Mouse (Mus musculus) kidney, postnatal 0 days (tissue): ENCODE data around the gene Slc47a1. TPM values are rescaled to one million over a fixed set of nuclear protein-coding genes. Genes with fewer than 3 reads are reported as not detected.

Experiments
- ATAC-seq: fragments of 200-750 bp; cut with Nextera tagmentation; replicated peaks from 2 replicates; pipeline ENCODE4 v1.8.0; 2017; ENCODE audit warnings: low read depth, moderate number of reproducible peaks, moderate TSS enrichment, moderate library complexity; ENCODE audit not compliant: low FRiP score
- DNase-seq: peaks from one replicate; pipeline ENCODE4 v3.0.0-alpha.2; 2016; ENCODE audit warnings: low spot score
- H3K27ac ChIP-seq: fragments of 300-500 bp; sonication (generic); 2 replicates; pipeline ENCODE4 v1.5.1; 2014; ENCODE audit warnings: mild to moderate bottlenecking
- H3K27me3 ChIP-seq: fragments of 300-500 bp; sonication (generic); 2 replicates; pipeline ENCODE4 v1.6.1; 2014; ENCODE audit warnings: low read length, mixed read lengths; ENCODE audit not compliant: insufficient read depth
- H3K36me3 ChIP-seq: fragments of 300-500 bp; sonication (generic); 2 replicates; pipeline ENCODE4 v1.6.1; 2014; ENCODE audit warnings: low read length, mixed read lengths; ENCODE audit not compliant: insufficient read depth
- H3K4me1 ChIP-seq: fragments of 300-500 bp; sonication (generic); replicated peaks from 2 replicates; pipeline ENCODE4 v1.6.1; 2014; ENCODE audit warnings: antibody characterized with exemption, low read length, mixed read lengths; ENCODE audit not compliant: insufficient read depth
- H3K4me2 ChIP-seq: fragments of 300-500 bp; sonication (generic); 2 replicates; pipeline ENCODE4 v1.6.1; 2014; ENCODE audit warnings: mild to moderate bottlenecking, low read length, moderate library complexity, mixed read lengths
- H3K4me3 ChIP-seq: fragments of 300-500 bp; sonication (generic); replicated peaks from 2 replicates; pipeline ENCODE4 v1.5.1; 2014; ENCODE audit warnings: low read depth, low read length
- H3K9ac ChIP-seq: fragments of 300-500 bp; sonication (generic); 2 replicates; pipeline ENCODE4 v1.6.1; 2014; ENCODE audit warnings: low read depth, low read length
- H3K9me3 ChIP-seq: fragments of 300-500 bp; sonication (generic); replicated peaks from 2 replicates; pipeline ENCODE4 v1.6.1; 2016; ENCODE audit warnings: low read length, inconsistent platforms, mixed read lengths
- CTCF ChIP-seq: IDR thresholded peaks from 2 replicates; pipeline ENCODE4 v1.5.1; 2016; ENCODE audit warnings: antibody characterized with exemption, low read depth, mild to moderate bottlenecking, moderate library complexity
- WGBS: fragments of 180-500 bp; shearing (Covaris S2); extraction: QIAGEN DNeasy Blood & Tissue Kit; methylation state at CpG from one replicate; pipeline ENCODE4 v1.1.7; 2014; 5-methylcytosine and 5-hydroxymethylcytosine counted together
- polyA plus RNA-seq: library from polyadenylated mRNA; unstranded; fragments of >200 nt; fragmentation: Nextera tagmentation; extraction: Ambion mirVana; gene quantifications from 2 replicates; pipeline ENCODE4 v1.2.1, GENCODE M21; 2015

The Slc47a1 gene
- polyA plus RNA-seq, 1 experiment from 2014 or later = 45.7 TPM

DNA sequence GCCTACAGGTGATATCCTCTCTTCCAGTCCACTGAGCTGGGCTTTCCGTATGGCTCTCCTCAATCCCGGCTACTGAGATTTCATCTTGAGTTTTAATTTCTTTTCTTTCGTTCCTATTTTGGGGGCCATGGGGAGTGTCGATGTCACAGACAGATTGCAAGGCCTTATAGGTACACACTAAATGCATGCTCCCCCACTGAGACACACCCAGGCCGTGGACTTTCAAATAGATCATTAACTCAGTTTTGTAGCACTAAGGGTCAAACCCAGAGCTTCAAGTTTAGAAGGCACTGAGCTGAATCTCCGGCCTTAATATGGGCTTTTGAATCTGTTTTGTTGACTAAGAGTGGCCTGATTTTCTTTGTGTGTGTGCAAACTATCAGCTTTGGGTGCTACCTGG, 23.8 kb downstream of the Slc47a1 start:
- H3K9ac ChIP-seq = no peak overlapping the region
- 0 out of 2 replicates have a peak, but pooled peaks cover 2% of the 10 kb centered on the region for H3K4me1 ChIP-seq
- no peak for ATAC-seq
- H3K36me3 ChIP-seq = no peaks in the 10 kb centered on the region
- no peak for TF ChIP-seq CTCF
- 0 out of 2 replicates have a peak overlapping the region, but pooled peaks have one; percentile 8 for H3K27ac ChIP-seq
- H3K4me3 ChIP-seq = no peak overlapping the region
- 43% methylated on average over 6 of the region's 6 CpGs for WGBS
- H3K9me3 ChIP-seq = no peaks in the 10 kb centered on the region
- H3K27me3 ChIP-seq = no peaks in the 10 kb centered on the region
- peak; percentile 35 for DNase-seq
- no peak overlapping the region for H3K4me2 ChIP-seq

DNA sequence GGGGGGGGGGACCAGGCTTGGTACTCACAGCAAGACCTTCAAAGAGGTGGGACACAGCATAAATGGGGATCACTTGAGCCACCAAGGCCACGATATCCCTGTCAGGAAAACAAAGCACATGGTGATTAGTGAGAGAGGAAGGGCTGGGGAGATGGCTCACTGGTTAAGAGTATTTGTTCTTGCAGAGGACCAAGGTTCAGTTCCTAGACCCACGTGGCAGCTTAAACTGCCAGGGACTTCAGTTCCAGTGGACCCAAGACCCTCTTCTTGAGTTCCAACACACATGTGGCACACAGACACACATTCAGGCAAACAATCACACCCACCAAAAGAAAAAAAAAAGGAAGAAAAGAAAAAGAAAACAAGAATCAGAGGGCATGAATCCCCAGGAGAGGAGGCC, 25.1 kb downstream of the Slc47a1 start:
- no peak overlapping the region for H3K27ac ChIP-seq
- DNase-seq = no peak
- ATAC-seq = no peak
- no peak overlapping the region for H3K4me3 ChIP-seq
- H3K36me3 ChIP-seq = no peaks in the 10 kb centered on the region
- WGBS = 47% methylated on average over 2 of the region's 2 CpGs
- 0 out of 2 replicates have a peak, but pooled peaks cover 2% of the 10 kb centered on the region for H3K4me1 ChIP-seq
- no peak overlapping the region for H3K9ac ChIP-seq
- H3K4me2 ChIP-seq = no peak overlapping the region
- TF ChIP-seq CTCF = no peak
- H3K9me3 ChIP-seq = no peaks in the 10 kb centered on the region
- H3K27me3 ChIP-seq = no peaks in the 10 kb centered on the region

DNA sequence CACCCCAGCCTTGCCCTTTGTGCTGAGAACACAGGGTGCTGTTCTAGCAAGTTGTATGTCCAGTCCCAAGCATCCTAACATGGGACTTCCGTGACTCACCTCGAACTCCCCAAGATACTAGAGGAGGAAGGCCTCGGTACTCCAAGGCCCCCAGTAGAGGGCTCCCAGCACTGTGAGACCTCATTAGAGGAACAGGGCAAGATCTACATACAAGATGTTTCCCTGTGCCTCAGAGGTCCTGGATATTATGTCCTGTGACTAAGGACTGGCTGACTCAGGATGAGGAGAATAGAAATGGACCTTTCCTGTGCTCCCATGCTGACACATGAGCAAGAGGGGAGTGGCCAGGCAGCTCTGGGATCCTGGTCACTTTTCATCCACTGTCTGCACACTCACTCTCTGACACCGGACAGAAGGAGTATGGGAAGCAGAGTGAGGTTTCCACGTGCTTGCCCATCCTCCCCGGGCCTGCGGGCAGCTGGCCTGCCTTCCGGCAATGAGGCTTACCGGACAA, 25.9 kb downstream of the Slc47a1 start:
- DNase-seq = peak; percentile 34
- 0 out of 2 replicates have a peak, but pooled peaks cover 2% of the 10 kb centered on the region for H3K4me1 ChIP-seq
- no peak overlapping the region for H3K27ac ChIP-seq
- WGBS = 58% methylated on average over 9 of the region's 9 CpGs
- H3K9me3 ChIP-seq = no peaks in the 10 kb centered on the region
- TF ChIP-seq CTCF = peak; percentile 58
- no peak overlapping the region for H3K9ac ChIP-seq
- H3K27me3 ChIP-seq = no peaks in the 10 kb centered on the region
- no peak overlapping the region for H3K4me3 ChIP-seq
- no peak overlapping the region for H3K4me2 ChIP-seq
- H3K36me3 ChIP-seq = no peaks in the 10 kb centered on the region
- ATAC-seq = peak; percentile 39; the same call in 1 of the 2 replicates

DNA sequence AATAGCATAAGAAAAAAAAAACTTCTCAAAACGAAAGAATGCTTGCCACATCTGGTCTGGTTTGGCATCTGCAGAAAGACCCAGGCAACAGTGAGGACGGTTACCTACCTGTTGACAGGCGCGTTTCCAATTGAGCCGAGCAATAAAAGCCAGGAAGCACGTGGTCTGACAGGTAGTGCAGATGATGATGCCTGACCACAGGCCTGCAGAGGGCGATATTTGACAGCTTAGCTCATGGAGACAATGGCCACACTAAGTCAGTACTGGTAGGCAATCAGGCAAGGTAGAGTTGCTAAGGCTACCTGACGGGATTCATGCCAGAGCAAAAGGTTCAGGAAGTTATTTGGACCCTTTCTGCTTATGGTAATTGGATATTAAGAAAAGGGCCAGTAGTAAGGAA, 28.8 kb downstream of the Slc47a1 start:
- DNase-seq (peak; percentile 80), ATAC-seq (peak; percentile 74)
- Histone ChIP-seq H3K4me2 (no peak overlapping the region), H3K27me3 (no peaks in the 10 kb centered on the region), H3K9me3 (no peaks in the 10 kb centered on the region), H3K36me3 (no peaks in the 10 kb centered on the region), H3K9ac (no peak overlapping the region), H3K4me1 (0 out of 2 replicates have a peak, but pooled peaks cover 2% of the 10 kb centered on the region), H3K27ac (no peak overlapping the region), H3K4me3 (no peak overlapping the region)
- TF ChIP-seq CTCF = peak; percentile 94
- WGBS = 8% methylated on average over 8 of the region's 8 CpGs

DNA sequence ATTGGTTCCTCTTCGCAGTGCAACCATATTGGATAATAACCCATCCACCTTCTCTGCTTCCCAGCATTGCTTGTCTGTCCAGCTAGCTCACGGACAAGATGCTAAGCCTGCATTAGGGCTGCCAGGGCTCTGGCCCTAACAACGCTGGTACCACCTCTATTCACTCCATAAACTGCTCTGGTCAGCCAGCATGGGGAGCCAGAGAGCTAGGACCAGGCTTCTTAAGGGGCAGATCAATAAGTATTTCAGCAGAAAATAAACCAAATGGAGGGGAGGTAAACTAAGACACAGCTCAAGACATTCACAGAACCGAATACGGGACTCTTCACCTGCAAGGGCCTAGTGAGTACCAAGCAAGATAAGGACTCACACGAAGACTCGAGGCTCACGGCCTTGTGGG, 32.0 kb downstream of the Slc47a1 start:
- ATAC-seq = no peak
- Histone ChIP-seq H3K4me2 (no peak overlapping the region), H3K4me3 (no peak overlapping the region), H3K9me3 (no peaks in the 10 kb centered on the region), H3K27me3 (0 out of 2 replicates have a peak, but pooled peaks cover 6% of the 10 kb centered on the region), H3K36me3 (no peaks in the 10 kb centered on the region), H3K27ac (no peak overlapping the region), H3K4me1 (peaks cover 11% of the 10 kb centered on the region; the same call in 1 of the 2 replicates), H3K9ac (no peak overlapping the region)
- WGBS = 70% methylated on average over 8 of the region's 8 CpGs
- TF ChIP-seq CTCF = peak; percentile 51
- no peak for DNase-seq

DNA sequence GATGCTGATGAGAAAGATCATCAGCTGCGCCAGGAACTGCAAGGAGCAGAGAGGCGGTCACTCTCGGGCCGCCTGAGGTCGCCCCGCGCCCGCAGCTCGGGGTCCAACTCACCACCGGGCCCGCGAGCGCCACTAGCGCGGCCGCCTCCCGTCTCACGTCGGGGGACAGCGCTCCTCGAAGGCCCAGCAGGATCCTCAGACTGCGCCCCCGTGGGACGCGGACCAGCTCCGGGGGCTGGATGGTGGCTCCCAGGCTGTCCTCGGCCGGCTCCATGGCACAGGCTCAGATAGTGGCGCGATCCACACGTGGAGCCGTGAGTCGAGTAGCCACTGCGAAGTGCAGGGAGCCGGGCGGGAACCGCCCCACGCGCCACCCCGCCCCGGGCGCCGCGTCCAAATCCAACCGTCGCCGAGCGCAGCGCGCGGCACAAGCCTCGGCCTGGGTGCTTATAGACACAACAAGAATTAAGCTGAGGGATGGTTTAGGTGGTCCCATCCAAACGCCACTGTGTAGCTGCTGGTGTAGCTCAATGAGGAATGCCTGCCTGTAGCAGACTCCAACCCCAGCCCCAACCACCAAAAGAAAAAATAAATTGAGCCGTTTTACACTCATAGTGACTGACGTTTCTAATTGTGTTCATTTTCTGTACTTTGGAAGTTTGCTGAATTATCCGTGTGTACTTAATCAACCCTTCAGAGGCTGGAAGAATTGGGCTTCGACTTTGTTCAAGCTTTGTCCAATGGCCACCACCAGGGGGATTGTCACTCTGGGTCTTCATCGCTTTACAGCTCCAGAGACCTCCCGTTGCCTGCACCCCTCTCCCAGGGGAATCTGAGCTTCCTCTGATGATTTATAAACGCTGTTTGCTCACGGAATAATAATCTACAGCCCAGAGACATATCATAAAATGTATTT, 35.4 kb downstream of the Slc47a1 start, which contains the start of gene Slc47a2:
Gene Slc47a2 (minus strand): TSS at position 356 of the 916 bp plus-strand sequence.
- DNase-seq = peak; percentile 68
- no peaks in the 10 kb centered on the region for H3K36me3 ChIP-seq
- peak; percentile 72 for TF ChIP-seq CTCF
- H3K4me3 ChIP-seq = peak within 1 kb of the TSS; percentile 31
- peaks cover 11% of the 10 kb centered on the region; the same call in 1 of the 2 replicates for H3K4me1 ChIP-seq
- peak within 1 kb of the TSS; percentile 68 for H3K4me2 ChIP-seq
- peak within 1 kb of the TSS; percentile 41; the same call in 1 of the 2 replicates for H3K9ac ChIP-seq
- 0 out of 2 replicates have a peak, but pooled peaks cover 6% of the 10 kb centered on the region for H3K27me3 ChIP-seq
- no peaks in the 10 kb centered on the region for H3K9me3 ChIP-seq
- ATAC-seq = peak; percentile 60
- H3K27ac ChIP-seq = no peak within 1 kb of the TSS
- WGBS = 3% methylated on average over 61 of the region's 61 CpGs
